Mouse (Mus musculus): ENCODE measurements around the gene Rhof.
A peak's percentile ranks its signal among the peaks of the same experiment; 100 is the strongest.
"Not testable (repeated sequence)": the region's sequence is repeated elsewhere in the genome, so short reads cannot be mapped to it uniquely, and the experiment has no call there.

Gene Rhof

DNA sequence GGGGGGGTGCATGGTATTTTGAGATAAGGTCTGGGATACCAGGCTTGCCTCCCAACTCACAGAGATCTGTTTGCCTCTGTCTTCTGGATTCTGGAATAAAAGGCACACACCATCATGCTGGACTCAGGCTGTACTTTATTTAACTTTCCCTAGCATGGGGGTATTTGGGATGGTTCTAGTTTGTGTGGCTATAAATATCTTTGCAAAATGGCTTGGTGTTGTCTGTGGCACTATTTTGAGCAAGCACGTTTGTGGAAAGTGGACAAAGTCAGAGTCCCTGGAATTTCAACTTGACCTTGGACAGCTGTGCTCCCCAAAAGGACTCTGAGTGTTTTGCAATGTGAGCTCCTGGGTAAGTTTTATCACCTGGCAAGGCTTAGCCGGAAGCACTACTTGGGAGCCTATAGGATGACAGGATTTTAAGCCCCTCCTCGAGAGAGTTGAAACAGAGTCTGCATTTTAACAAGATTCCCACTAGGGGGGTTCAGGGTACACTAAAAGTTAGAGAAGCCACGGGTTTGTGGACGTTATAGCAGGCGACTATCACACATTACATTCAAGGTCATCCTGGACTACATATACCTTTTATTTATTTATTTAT, 65.0 kb downstream of the Rhof start:
- DNase-seq (ENCODE audit: low spot score) = no peak

- DNase-seq (ENCODE audit: low spot score) = peak; percentile 45
Observed at GRCm38 (mm10) chr5:123064207-123064606, 68.3 kb downstream of the Rhof start.

GRCm38 (mm10) chr5:123063141-123063540, 69.4 kb downstream of the Rhof start:
- no peak for DNase-seq (ENCODE audit: low spot score)

DNA sequence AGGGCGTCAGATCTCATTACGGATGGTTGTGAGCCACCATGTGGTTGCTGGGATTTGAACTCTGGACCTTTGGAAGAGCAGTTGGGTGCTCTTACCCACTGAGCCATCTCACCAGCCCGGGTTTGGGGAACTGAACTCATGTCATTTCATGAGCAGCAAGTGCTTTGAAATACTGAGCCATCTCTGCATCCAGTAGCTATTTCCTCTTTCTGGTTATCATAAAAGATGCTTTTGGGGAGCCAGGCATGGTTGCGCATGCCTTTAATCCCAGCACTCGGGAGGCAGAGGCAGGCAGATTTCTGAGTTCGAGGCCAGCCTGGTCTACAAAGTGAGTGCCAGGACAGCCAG, 71.1 kb downstream of the Rhof start:
- DNase-seq (ENCODE audit: low spot score) = not testable (repeated sequence)

DNA sequence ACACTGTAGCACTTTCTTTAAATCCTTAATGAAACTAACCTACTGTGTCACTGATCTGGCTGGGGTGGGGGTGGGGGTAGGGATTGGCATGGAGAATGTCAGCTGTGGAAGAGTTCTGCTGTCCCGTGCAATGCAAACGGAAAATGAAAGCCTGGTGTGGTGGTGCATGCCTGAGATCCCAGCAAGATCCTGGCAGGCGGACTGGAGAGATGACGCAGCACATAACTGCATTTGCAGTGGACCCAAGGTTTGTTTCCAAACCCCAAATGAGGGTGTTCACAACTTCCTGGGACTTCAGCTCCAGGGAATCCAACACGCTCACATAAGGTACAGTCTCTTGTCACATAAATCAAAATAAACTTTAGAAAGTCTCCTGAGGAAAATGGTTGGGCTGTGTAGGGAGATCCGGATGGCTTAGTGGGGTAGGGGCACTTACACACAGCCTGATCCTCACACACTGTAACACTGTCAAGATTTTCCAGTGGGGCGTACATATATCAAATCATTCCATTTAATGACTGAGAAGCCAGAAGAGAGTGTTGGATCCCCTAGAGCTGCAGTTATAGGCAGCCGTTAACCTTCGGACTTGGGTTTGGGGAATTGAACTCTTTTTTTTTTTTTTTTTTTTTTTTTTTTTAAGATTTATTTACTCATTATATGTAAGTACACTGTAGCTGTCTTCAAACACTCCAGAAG, 71.6 kb downstream of the Rhof start:
- DNase-seq (ENCODE audit: low spot score) = no peak

DNA sequence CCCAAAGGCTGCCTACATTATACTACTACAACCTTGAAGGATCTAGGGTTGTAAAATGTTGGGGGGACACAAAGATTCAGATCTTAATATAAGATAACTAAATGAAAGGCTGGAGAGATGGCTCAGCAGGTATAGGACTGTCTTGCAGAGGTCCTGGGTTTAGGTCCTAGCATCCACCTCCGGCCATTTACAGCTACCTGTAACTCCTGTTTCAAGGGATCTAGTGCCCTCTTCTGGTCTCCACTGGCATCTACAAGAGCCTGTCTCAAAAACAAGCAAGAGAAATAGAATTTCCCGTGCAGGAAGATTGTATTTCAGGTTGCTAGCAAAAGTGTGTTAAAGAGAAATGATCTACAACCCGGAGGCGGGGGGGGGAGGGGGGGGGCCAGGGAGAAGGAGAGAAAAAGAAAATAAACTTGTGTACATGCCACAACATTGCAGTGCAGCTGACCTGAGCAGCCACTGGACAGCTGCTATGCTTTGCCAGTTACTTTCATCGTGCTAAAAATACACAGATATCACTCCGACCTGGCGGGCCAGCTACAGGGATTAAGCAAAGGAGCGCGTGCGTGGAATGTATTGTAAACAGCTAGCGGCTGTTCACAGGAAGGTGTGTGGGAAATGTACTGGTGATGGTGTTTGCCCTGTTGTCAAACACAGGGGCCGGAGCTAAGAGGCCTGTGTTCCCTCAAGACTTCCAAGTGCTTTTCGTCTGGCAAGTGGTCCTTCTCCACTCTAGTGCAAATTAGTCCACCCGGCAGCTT, 72.6 kb downstream of the Rhof start:
- peak; percentile 46 for DNase-seq (ENCODE audit: low spot score)

DNA sequence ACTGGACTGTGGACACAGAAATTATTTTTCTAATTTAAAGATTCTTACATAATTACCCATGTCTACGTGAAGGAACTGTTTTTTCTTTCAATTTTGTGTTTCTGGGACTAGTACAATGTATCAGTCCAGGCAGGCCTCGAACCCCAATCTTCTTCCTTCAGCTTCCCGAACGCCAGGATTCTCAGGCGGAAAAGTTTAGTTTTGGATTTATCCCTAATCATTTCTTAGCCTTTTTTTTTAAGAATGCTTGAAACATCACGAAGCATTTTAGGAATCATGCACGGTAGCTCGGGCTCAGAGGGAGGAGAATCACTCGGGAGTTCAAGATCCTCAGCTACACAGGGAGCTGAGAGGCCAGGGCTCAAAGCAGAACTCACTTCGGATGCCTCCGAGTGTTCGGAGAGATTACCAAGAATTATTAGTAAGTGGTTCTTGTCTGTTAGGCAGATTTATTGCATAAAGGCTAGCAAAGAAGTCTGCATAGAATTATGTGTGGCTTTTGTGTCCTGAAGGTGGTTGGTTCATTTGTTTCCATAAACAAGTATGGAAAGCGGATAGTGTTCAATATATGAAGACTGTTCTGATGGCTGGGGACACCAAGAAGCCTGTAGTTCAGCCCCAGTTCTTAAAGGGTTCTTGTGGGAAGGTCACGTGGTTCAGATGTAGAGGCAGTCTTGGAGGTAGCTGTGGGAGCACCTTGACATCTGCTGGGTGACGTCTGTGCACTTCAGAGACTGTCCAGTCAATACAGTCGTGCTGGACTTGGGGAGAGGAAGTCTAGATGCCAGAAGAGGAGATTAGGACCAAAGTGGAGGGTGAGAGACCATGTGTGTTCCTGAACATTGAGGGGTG, 74.0 kb downstream of the Rhof start:
- no peak for DNase-seq (ENCODE audit: low spot score)

GRCm38 (mm10) chr5:123057366-123058250, 74.9 kb downstream of the Rhof start:
- DNase-seq (ENCODE audit: low spot score) = peak; percentile 100
